Comparison of ENCODE assay signal across 8 mouse cellular contexts in the genomic region with DNA sequence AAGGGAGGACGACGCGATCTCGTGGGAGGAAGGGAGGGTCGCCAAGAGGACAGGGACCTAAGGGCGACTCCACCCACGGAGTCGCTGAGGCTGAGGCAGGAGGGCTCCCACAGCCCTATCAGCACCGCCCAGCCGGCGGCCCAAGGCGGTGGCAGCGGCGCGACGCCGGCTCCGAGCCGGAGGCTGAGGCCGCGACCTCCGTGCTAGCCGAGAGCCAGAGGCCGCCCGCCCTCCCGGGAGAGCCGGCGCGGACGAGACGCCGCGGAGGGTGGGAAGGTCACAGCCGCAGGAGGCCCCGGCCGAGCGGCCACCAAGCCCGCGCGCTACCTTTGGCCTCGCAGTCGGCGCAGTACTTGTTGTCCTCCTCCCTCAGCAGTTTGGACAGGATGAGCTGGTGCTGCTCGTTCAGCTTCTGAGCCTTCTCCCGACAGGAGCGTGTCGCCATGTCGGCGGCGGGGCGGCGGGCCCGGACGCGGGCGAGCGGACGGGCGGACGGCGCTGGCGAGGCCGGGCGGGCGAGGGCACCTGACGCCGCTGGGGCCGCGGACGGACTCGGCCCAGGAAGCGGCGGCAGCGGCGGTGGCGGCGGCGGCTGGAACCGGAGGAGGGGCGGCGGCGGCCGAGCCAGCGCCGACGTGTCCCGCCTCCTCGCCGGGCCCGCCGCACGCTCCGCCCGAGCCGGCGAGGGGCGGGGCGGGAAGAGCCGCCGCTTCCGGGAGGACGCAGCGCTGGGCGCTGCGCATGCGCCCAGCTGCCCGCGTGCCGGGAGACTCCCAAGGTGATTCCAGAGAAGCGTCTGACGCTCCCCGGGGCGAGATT. TPM values are rescaled to one million over a fixed set of nuclear protein-coding genes. Genes with fewer than 3 reads are reported as not detected.
DNase-seq lines count a peak whose midpoint lies in the region; ATAC-seq lines count a peak whose summit lies in the region.

TSS of gene Smap1 (minus strand) at position 607 of the 819 bp plus-strand sequence.

- no peaks in the 10 kb centered on the region for H3K27me3 ChIP-seq in intestine, embryonic 15.5 days (replicated peaks)

- H3K36me3 ChIP-seq in intestine, embryonic 15.5 days = no peaks in the 10 kb centered on the region

- ATAC-seq in intestine, embryonic 15.5 days = peak; percentile 97

- peak within 1 kb of the TSS; percentile 91 for H3K9ac ChIP-seq in intestine, embryonic 15.5 days

- under 1% methylated on average over 83 of the region's 113 CpGs for WGBS in intestine, embryonic 15.5 days

- DNase-seq in adrenal gland, adult 8-10 months = peak; percentile 54
- peak; percentile 77 for DNase-seq in embryo, embryonic 9.5 days (ENCODE audit: extremely low spot score)
- peak; percentile 75 to 83 for DNase-seq in gastrocnemius, postnatal 4 days (ENCODE audit: low spot score in 2 of 2)
- DNase-seq in left cerebral cortex, postnatal 25 days (ENCODE audit: low spot score in 2 of 2) = peak; percentile 84 to 86
- peak; percentile 92 for DNase-seq in mesoderm, embryonic 11.5 days (ENCODE audit: low read depth, low spot score)
- peak; percentile 84 for DNase-seq in right cerebral cortex, postnatal 25 days
- DNase-seq in urinary bladder, postnatal 36 days (ENCODE audit: low spot score in 2 of 2) = peak; percentile 58 to 78

- H3K4me2 ChIP-seq in intestine, embryonic 15.5 days (replicated peaks) = peak within 1 kb of the TSS; percentile 81

- H3K4me3 ChIP-seq in intestine, embryonic 15.5 days (replicated peaks) = peak within 1 kb of the TSS; percentile 95

- H3K27ac ChIP-seq in intestine, embryonic 15.5 days = peak within 1 kb of the TSS; percentile 96

- peaks cover 3% of the 10 kb centered on the region; the same call in 1 of the 2 replicates for H3K4me1 ChIP-seq in intestine, embryonic 15.5 days (replicated peaks)

- intact Hi-C loops in left cerebral cortex, postnatal 25 days (cut with DNase I) = loop anchor here (5.0 kb wide), 1 partner anchor 85 kb away; the partner anchor contains the start of gene Sdhaf4

- no peaks in the 10 kb centered on the region; the same call in 1 of the 2 replicates for H3K9me3 ChIP-seq in intestine, embryonic 15.5 days

RNA-seq across cellular contexts. Expression of gene Smap1, which starts in this region (rescaled TPM):
- 10 to 100 TPM; 49.1 to 61.4 (median 52.3) TPM for total RNA-seq in adrenal gland, adult 8-10 months (2022)
- 10 to 100 TPM; 48.0 to 57.1 TPM for total RNA-seq in gastrocnemius, postnatal 4 days (2021)
- 41.8 and 43.1 TPM in 2 replicates for polyA plus RNA-seq in intestine, embryonic 15.5 days (2015; fragmentation: Nextera tagmentation; extraction: Ambion mirVana)
- total RNA-seq in left cerebral cortex, postnatal 25 days (2021) = 100 to 1,000 TPM; 156 to 162 TPM

Comparison
In these comparisons a context has a peak if more than half of its experiments do, and no peak if none do; other contexts are left out.
1. Peak in every context shown above with its lines: DNase-seq, ATAC-seq, H3K4me3 ChIP-seq and H3K27ac ChIP-seq.